Mouse (Mus musculus) embryo, embryonic 10.5 days (tissue): ENCODE measurements at regions not wholly inside any gene's neighbourhood (a gene's known extent, or its start where the extent isn't known, plus 50 kb on each side); places are given as distances from the start of the nearest gene placed in this dataset.

Experiments used
- DNase-seq: peaks from one replicate; pipeline ENCODE4 v3.0.0-alpha.2; 2015; ENCODE audit warnings: low spot score

GRCm38 (mm10) chrX:78797642-78798041 lies 60.1 kb downstream of the Fam47c start:
- DNase-seq: peak; percentile 1
